Mouse (Mus musculus): ENCODE results near the gene Trafd1.
"Not testable (repeated sequence)": the region's sequence is repeated elsewhere in the genome, so short reads cannot be mapped to it uniquely, and the experiment has no call there.

- not testable (repeated sequence) for TF ChIP-seq CTCF (IDR thresholded peaks at IDR 0.05; ENCODE audit: borderline replicate concordance, insufficient read depth, low read length); POLR2A (IDR thresholded peaks at IDR 0.05; ENCODE audit: low read depth, low read length)
Measured at GRCm38 (mm10) chr5:121330154-121330816, 55.1 kb downstream of the Trafd1 start.
